Mouse (Mus musculus) left cerebral cortex, postnatal 10 days (tissue): ENCODE data around the gene Eml2. TPM values are rescaled to one million over a fixed set of nuclear protein-coding genes. Genes with fewer than 3 reads are reported as not detected.

ENCODE experiments used
- DNase-seq, 2 experiments: peaks; one replicate each; pipeline ENCODE4 v3.0.0; 2021 to 2022; ENCODE audit warnings: low spot score in 2 of 2, mixed read lengths in 1 of 2; ENCODE audit errors: extremely low spot score in 1 of 2
- intact Hi-C: fragments of 180-260 bp; cut with DNase I; formaldehyde crosslinking; loops from one replicate; pipeline ENCODE4 v1.15.1; 2025
- microRNA-seq: library from miRNA; unstranded; fragments of <30 nt; microRNA quantifications from one replicate; pipeline ENCODE4 v1.2.0, GENCODE M21; 2022
- total RNA-seq, 2 experiments: library from RNA; stranded (reverse); gene quantifications; 2 replicates each; pipeline ENCODE4 v1.2.3; 2021

Gene Eml2
- total RNA-seq, 2 experiments from 2014 or later: 202 to 211 TPM

- intact Hi-C loops: no loop called here
- peak in 1 of 2 experiments; percentile 53 for DNase-seq
Measured at GRCm38 (mm10) chr7:19243858-19244257, 67.6 kb downstream of the Eml2 start.

DNA sequence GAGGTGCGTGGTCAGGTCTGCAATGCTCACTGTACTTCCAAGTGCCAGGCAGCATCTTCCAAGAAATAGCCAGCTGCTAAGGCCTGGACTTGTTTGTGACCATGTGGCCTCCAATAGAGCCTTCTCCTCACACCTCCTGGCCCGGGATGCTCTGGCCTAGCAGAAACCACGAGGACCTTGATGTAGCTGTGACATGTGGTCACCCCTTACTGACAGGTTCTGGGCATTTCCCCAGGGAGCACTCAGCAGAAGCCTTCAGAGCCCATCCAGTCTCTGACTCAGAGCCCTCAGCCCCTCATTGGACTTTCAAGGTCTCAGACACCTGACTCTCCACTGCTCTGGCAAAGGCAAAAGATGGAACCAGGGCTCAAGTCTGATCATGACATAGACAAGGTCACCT is 68.9 kb downstream of the Eml2 start:
- no peak for DNase-seq
- intact Hi-C loops: no loop called here

DNA sequence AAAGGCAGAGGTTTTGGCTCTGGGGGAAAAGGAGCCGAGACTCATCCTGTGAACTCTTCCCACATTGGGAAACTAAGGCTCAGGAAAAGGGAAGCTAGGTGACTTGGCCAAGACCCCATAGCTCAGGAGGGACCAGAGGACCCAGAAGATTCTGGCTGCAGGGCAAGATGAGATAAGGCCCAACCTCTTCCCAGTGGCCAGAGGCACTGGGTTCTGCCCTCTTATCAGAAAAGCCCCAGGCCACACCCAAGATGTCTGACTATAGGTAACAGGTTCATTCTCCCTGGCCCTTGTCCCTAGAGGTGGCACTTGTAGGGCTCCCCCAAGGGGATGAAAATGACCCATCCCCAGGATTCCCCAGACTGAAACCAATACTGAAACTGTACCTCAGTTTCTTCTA is 70.6 kb downstream of the Eml2 start:
- DNase-seq: no peak

GRCm38 (mm10) chr7:19247511-19247910 is 71.3 kb downstream of the Eml2 start:
- intact Hi-C loops: no loop called here
- DNase-seq: no peak

More for the DNA sequence above, 70.6 kb downstream of the Eml2 start:
- intact Hi-C loops: no loop called here

GRCm38 (mm10) chr7:19252078-19252477 is 75.9 kb downstream of the Eml2 start:
- DNase-seq: no peak
- intact Hi-C loops: no loop called here

DNA sequence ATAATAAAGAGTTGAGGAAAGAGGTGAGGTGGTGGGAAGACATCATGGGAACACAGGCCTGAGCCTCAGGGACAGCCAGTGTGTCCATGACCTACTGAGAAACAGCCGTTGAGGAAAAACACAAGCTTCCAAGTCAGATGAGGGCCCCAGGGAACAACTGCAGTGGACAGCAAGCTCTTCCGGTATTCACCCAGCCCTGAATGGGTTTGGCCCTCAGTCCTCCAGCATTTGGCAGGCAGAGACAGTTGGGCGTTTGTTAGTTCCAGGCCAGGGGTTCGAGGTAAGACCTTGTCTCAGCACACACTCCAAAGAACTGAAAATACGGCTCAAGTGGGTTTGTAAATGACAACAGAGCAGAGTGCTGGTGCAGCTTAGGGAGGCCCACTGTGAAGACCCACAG is 77.2 kb downstream of the Eml2 start:
- intact Hi-C loops: no loop called here
- DNase-seq: no peak

- no peak for DNase-seq
- intact Hi-C loops: no loop called here
Measured at GRCm38 (mm10) chr7:19255395-19255794, 79.2 kb downstream of the Eml2 start.

Small RNA genes lying within 50 kb of the gene (microRNA-seq; reads per million reads assigned to microRNA genes)
- gene Mir330: 8,368 reads per million, percentile 95 among the genes with 10 or more reads in this experiment

Other genes with a start within 250 kb of the Eml2 start
- under 1 TPM; 0.71 to 0.95 TPM for gene Nanos2, start 189.0 kb upstream of the Eml2 start, total RNA-seq
- gene Mypop, start 185.2 kb upstream of the Eml2 start, total RNA-seq: 10 to 100 TPM; 30.8 to 31.7 TPM
- 10 to 100 TPM; 44.8 to 46.1 TPM for gene Irf2bp1, start 172.4 kb upstream of the Eml2 start, total RNA-seq
- gene Foxa3, start 152.9 kb upstream of the Eml2 start, total RNA-seq: not detected
- 10 to 100 TPM; 85.6 to 87.6 TPM for gene Sympk, start 152.0 kb upstream of the Eml2 start, total RNA-seq
- under 1 TPM; 0.22 to 0.41 TPM for gene Rsph6a, start 121.7 kb upstream of the Eml2 start, total RNA-seq
- gene Dmwd, start 100.2 kb upstream of the Eml2 start, total RNA-seq: 100 to 1,000 TPM; 155 to 157 TPM
- gene Dmpk, start 92.6 kb upstream of the Eml2 start, total RNA-seq: 10 to 100 TPM; 30.2 to 31.5 TPM
- 1 to 10 TPM; 1.5 to 1.9 TPM for gene Six5, start 81.8 kb upstream of the Eml2 start, total RNA-seq
- 1 to 10 TPM; 1.5 to 3.1 TPM for gene Gm4969, start 58.1 kb upstream of the Eml2 start, total RNA-seq
- 10 to 100 TPM; 13.0 to 13.6 TPM for gene Fbxo46, start 56.6 kb upstream of the Eml2 start, total RNA-seq
- 10 to 100 TPM; 22.6 to 23.1 TPM for gene Qpctl, start 27.1 kb upstream of the Eml2 start, total RNA-seq
- gene Snrpd2, start 26.7 kb upstream of the Eml2 start, total RNA-seq: 10 to 100 TPM; 99.2 to 99.9 TPM
- 1 to 10 TPM; 4.7 to 4.8 TPM for gene Gipr, start 10.3 kb upstream of the Eml2 start, total RNA-seq
- 1 to 10 TPM; 4.8 to 5.0 TPM for gene Gpr4, start 36.1 kb downstream of the Eml2 start, total RNA-seq
- 10 to 100 TPM; 36.6 to 38.0 TPM for gene Opa3, start 51.9 kb downstream of the Eml2 start, total RNA-seq
- gene Vasp, start 95.4 kb downstream of the Eml2 start, total RNA-seq: 10 to 100 TPM; 23.1 to 23.5 TPM
- gene Ppm1n, start 103.6 kb downstream of the Eml2 start, total RNA-seq: under 1 TPM; 0.34 to 0.49 TPM
- gene Rtn2, start 106.2 kb downstream of the Eml2 start, total RNA-seq: 100 to 1,000 TPM; 145 to 151 TPM
- gene Fosb, start 133.6 kb downstream of the Eml2 start, total RNA-seq: 1 to 10 TPM; 2.2 to 2.3 TPM
- 10 to 100 TPM; 38.5 to 50.6 TPM for gene Ercc1, start 168.4 kb downstream of the Eml2 start, total RNA-seq
- gene Cd3eap, start 183.1 kb downstream of the Eml2 start, total RNA-seq: 10 to 100 TPM; 16.8 to 18.2 TPM
- gene Ppp1r13l, start 183.3 kb downstream of the Eml2 start, total RNA-seq: 1 to 10 TPM; 5.3 to 7.2 TPM
- gene Ercc2, start 205.6 kb downstream of the Eml2 start, total RNA-seq: 10 to 100 TPM; 39.0 to 39.7 TPM
- 1 to 10 TPM in 1 of 2 experiments, under 1 TPM in 1; 0.93 to 1.2 TPM for gene Klc3, start 227.7 kb downstream of the Eml2 start, total RNA-seq
- 1 to 10 TPM in 1 of 2 experiments, under 1 TPM in 1; 0.57 to 1.0 TPM for gene Ckm, start 228.4 kb downstream of the Eml2 start, total RNA-seq